Mouse (Mus musculus) B cell, adult 62 days (primary cell): ENCODE measurements around the gene Olfr1311. TPM values are rescaled to one million over a fixed set of nuclear protein-coding genes. Genes with fewer than 3 reads are reported as not detected.

ENCODE experiments used
- total RNA-seq: library from RNA; stranded (reverse); gene quantifications from 4 replicates; pipeline ENCODE4 v1.2.4, GENCODE M21; 2023

The Olfr1311 gene
- total RNA-seq, result not detected in 4 replicates

GRCm38 (mm10) chr2:112024312-112024711, at the start of gene Olfr1311:
TSS of gene Olfr1311 (minus strand) at chr2:112024412.

GRCm38 (mm10) chr2:112050138-112050537, 25.9 kb upstream of the Olfr1311 start, which contains the start of gene Olfr1312:
TSS of gene Olfr1312 (minus strand) at chr2:112050238.

GRCm38 (mm10) chr2:112012608-112013007, 11.6 kb downstream of the Olfr1311 start, which contains the start of gene Olfr1310:
TSS of gene Olfr1310 (minus strand) at chr2:112012708.

GRCm38 (mm10) chr2:111990181-111990580, 34.0 kb downstream of the Olfr1311 start, which contains the start of gene Olfr1309:
TSS of gene Olfr1309 (minus strand) at chr2:111990281.

Other genes starting within 250 kb of the Olfr1311 start
- not detected in 4 replicates for gene Olfr1302, start 247.0 kb downstream of the Olfr1311 start, total RNA-seq
- not detected in 4 replicates for gene Olfr1303, start 204.1 kb downstream of the Olfr1311 start, total RNA-seq
- gene Olfr1305, start 147.3 kb downstream of the Olfr1311 start, total RNA-seq, result not detected in 4 replicates
- gene Olfr1306, start 108.1 kb downstream of the Olfr1311 start, total RNA-seq, result not detected in 4 replicates
- 0.03 to 0.06 TPM in 2 of 4 replicates, not detected in the others for gene Olfr1307, start 75.0 kb downstream of the Olfr1311 start, total RNA-seq
- not detected in 4 replicates for gene Olfr1308, start 59.5 kb downstream of the Olfr1311 start, total RNA-seq
- not detected in 4 replicates for gene Olfr1309, start 34.1 kb downstream of the Olfr1311 start, total RNA-seq
- not detected in 4 replicates for gene Olfr1310, start 11.7 kb downstream of the Olfr1311 start, total RNA-seq
- not detected in 4 replicates for gene Olfr1312, start 25.8 kb upstream of the Olfr1311 start, total RNA-seq
- gene Olfr1313, start 53.4 kb upstream of the Olfr1311 start, total RNA-seq, result not detected in 4 replicates
- not detected in 4 replicates for gene Olfr1314, start 72.4 kb upstream of the Olfr1311 start, total RNA-seq
- not detected in 4 replicates for gene Olfr1315-ps1, start 91.0 kb upstream of the Olfr1311 start, total RNA-seq
- not detected in 4 replicates for gene Olfr1316, start 110.6 kb upstream of the Olfr1311 start, total RNA-seq
- gene Olfr1317, start 115.9 kb upstream of the Olfr1311 start, total RNA-seq, result not detected in 4 replicates
- not detected in 4 replicates for gene Olfr1318, start 129.8 kb upstream of the Olfr1311 start, total RNA-seq
- 8.8 to 11.3 TPM (median 9.9 TPM) in 4 replicates for gene Lpcat4, start 215.1 kb upstream of the Olfr1311 start, total RNA-seq
- gene Nutm1, start 234.9 kb upstream of the Olfr1311 start, total RNA-seq, result not detected in 4 replicates
- 66.2 to 72.1 TPM (median 69.1 TPM) in 4 replicates for gene Nop10, start 237.5 kb upstream of the Olfr1311 start, total RNA-seq
- 319 to 321 TPM (median 320 TPM) in 4 replicates for gene Slc12a6, start 241.4 kb upstream of the Olfr1311 start, total RNA-seq
- 0.40 to 1.4 TPM (median 1.3 TPM) in 3 of 4 replicates, not detected in the other for gene Gm21985, start 241.9 kb upstream of the Olfr1311 start, total RNA-seq